Mouse (Mus musculus): ENCODE data around the gene Tfap4. TPM values are rescaled to one million over a fixed set of nuclear protein-coding genes. Genes with fewer than 3 reads are reported as not detected.

Gene Tfap4
- polyA plus RNA-seq, 1 experiment from 2014 or later = 26.5 TPM

DNA sequence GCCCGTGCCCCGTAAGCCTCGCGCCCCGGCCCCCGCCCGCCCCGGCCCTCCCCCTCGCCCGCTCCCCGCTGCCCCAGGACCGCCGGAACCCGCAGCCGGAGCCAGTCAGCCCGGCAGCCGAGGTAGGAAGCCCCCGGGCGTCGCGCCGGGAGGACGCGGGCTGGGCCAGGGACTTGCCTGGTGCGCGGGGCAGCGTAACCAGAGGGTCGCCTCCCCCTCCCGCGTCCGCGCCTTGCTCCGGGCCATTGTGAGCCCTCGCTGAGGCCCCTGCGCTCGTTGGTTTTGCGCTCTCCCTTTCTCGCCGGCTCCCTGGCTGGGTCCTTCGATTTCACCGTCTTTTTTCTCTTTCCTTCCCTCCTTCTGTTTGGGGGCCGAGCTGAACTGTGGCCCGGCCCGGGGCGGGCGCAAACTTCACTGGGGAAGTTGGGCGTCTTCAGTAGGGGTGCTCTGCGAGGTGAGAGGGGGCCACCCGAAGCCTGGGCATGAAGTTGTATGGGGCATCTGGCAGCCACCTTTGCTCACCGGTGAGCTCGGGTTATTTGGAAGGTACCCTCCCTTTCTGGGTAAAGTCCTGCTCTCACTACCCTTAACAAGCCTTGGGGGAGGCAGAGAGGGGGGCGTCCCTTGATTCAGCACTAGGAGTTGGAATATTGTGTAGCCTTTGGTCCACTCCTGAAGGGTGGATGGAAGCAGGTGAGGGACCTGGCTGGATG, 35.3 kb upstream of the Tfap4 start:
- Histone ChIP-seq H3K9ac (ENCODE audit: low read depth, low read length) (peak overlapping the region; percentile 90), H3K9me3 (ENCODE audit: control insufficient read depth, low read length) (no peaks in the 10 kb centered on the region), H3K4me2 (ENCODE audit: low read depth, low read length) (peak overlapping the region; percentile 71), H3K4me3 (ENCODE audit: low read length) (peak overlapping the region; percentile 84), H3K27ac (ENCODE audit: low read length) (peak overlapping the region; percentile 93), H3K36me3 (ENCODE audit: control insufficient read depth, insufficient read depth, low read length) (0 out of 2 replicates have a peak, but pooled peaks cover 2% of the 10 kb centered on the region), H3K27me3 (replicated peaks; ENCODE audit: control insufficient read depth, insufficient read depth, low read length) (no peaks in the 10 kb centered on the region), H3K4me1 (ENCODE audit: control insufficient read depth, insufficient read depth, low read length) (peaks cover 57% of the 10 kb centered on the region)
- under 1% methylated on average over 49 of the region's 52 CpGs for WGBS
- ATAC-seq = peak; percentile 13

DNA sequence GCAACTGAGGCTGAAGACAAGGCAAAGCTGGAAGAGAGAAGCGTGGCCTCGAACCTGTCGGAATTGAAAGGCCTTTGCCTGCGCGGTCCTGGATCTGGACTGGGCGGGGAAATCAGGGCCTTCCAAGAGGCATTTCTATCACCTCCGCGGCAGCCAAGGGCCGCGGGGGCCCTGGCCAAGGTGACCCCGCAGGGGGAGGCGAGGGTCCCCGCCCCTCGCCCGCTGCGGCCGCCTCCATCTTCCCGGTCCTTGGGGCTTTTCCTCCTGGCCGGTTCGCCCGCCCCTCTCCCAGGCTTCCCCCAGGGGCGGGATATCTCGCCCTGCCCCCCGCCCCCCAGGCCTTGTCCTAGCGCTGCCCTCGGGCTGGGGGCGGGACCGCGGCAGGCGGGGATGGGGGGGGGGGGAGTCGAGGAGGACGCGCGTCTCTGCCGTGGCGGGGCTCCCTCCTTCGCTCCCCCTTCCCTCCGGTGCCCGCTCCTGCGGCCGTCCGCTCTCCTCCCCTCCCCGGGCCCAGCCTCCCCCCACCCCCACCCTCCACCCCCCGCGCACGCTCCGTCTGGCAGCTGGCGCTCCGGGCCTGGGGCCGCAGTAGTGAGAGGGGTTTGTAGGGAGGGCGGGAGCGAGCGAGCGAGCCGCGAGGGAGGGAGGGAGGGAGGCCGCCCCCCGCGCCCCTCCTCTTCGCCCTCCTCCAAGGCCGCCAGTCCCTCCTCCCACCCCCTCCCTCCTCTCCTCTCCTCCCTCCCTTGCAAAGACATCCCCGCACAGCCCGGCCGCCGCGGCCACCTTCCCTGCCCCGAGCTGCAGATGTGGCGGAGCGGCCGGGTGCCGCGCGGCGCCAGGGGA, 34.5 kb upstream of the Tfap4 start, which contains the start of gene Glis2:
Gene Glis2 (plus strand): TSS at position 743 of the 843 bp plus-strand sequence.
- Histone ChIP-seq H3K4me1 (ENCODE audit: control insufficient read depth, insufficient read depth, low read length) (peaks cover 49% of the 10 kb centered on the region), H3K9me3 (ENCODE audit: control insufficient read depth, low read length) (no peaks in the 10 kb centered on the region), H3K27me3 (replicated peaks; ENCODE audit: control insufficient read depth, insufficient read depth, low read length) (no peaks in the 10 kb centered on the region), H3K9ac (ENCODE audit: low read depth, low read length) (peak within 1 kb of the TSS; percentile 90), H3K36me3 (ENCODE audit: control insufficient read depth, insufficient read depth, low read length) (0 out of 2 replicates have a peak, but pooled peaks cover 2% of the 10 kb centered on the region), H3K4me2 (ENCODE audit: low read depth, low read length) (peak within 1 kb of the TSS; percentile 71), H3K27ac (ENCODE audit: low read length) (peak within 1 kb of the TSS; percentile 93), H3K4me3 (ENCODE audit: low read length) (peak within 1 kb of the TSS; percentile 84)
- under 1% methylated on average over 32 of the region's 74 CpGs for WGBS
- peak; percentile 82 for ATAC-seq

GRCm38 (mm10) chr16:4592909-4593875, 33.5 kb upstream of the Tfap4 start:
- WGBS = 12% methylated on average over 32 of the region's 32 CpGs
- Histone ChIP-seq H3K27me3 (replicated peaks; ENCODE audit: control insufficient read depth, insufficient read depth, low read length) (no peaks in the 10 kb centered on the region), H3K36me3 (ENCODE audit: control insufficient read depth, insufficient read depth, low read length) (0 out of 2 replicates have a peak, but pooled peaks cover 2% of the 10 kb centered on the region), H3K4me1 (ENCODE audit: control insufficient read depth, insufficient read depth, low read length) (peaks cover 41% of the 10 kb centered on the region), H3K27ac (ENCODE audit: low read length) (peak overlapping the region; percentile 93), H3K4me3 (ENCODE audit: low read length) (peak overlapping the region; percentile 84), H3K9ac (ENCODE audit: low read depth, low read length) (peak overlapping the region; percentile 90), H3K4me2 (ENCODE audit: low read depth, low read length) (peak overlapping the region; percentile 71), H3K9me3 (ENCODE audit: control insufficient read depth, low read length) (no peaks in the 10 kb centered on the region)
- 0 out of 2 replicates have a peak, but pooled peaks have one; percentile 4 for ATAC-seq

DNA sequence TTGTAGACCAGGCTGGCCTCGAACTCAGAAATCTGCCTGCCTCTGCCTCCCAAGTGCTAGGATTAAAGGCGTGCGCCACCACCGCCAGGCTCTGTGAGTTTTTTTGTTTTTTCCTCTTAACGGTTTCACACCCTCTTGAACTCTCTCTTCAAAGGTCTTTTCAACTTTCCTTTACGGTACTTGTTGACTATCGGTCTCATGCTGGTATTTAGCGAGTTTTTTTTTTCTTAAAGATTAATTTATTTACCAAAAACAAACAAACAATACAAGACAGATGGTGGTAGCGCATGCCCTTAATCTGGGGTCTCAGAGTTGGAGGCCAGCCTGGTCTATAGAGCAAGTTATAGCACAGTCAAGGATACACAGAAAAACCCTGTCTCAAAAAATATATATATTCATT, 30.6 kb upstream of the Tfap4 start:
- Histone ChIP-seq H3K9me3 (ENCODE audit: control insufficient read depth, low read length) (no peaks in the 10 kb centered on the region), H3K36me3 (ENCODE audit: control insufficient read depth, insufficient read depth, low read length) (0 out of 2 replicates have a peak, but pooled peaks cover 2% of the 10 kb centered on the region), H3K4me1 (ENCODE audit: control insufficient read depth, insufficient read depth, low read length) (peaks cover 32% of the 10 kb centered on the region), H3K27me3 (replicated peaks; ENCODE audit: control insufficient read depth, insufficient read depth, low read length) (no peaks in the 10 kb centered on the region), H3K9ac (ENCODE audit: low read depth, low read length) (no peak overlapping the region), H3K4me3 (ENCODE audit: low read length) (no peak overlapping the region), H3K4me2 (ENCODE audit: low read depth, low read length) (no peak overlapping the region), H3K27ac (ENCODE audit: low read length) (no peak overlapping the region)
- WGBS = 96% methylated on average over 9 of the region's 9 CpGs
- ATAC-seq = no peak

DNA sequence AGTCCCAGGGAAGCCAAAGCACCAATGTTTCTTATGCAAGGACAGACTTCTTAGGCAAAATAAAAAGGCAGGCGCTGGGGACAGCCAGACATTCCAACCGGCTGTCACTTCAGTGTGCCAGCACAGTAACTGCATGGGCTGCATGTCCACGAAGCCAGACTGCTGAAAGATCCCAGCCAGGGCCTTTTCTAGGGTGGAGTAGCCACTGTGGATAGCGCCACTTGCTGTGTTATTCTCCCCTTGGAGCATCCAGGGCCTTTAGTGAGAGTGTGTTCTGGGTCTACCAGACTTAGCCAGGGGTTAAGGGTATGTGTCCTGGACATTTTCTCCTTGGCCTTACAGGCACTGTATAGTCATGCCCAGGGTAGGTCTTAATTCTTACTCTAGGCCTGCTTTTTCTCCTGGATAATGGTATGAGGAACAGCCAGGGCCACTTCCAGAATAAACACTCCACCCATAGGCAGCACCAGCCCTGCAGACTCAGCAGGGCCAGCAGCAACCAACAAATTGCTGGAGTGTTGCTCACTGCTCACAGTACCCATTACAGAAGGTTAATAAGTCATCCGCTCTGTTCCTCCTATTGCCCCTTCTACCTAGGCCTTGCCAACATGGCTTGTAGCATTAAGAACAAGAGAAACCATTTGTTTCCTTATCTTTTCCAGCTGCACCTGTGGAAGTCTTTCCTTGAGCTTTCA, 28.0 kb upstream of the Tfap4 start:
- Histone ChIP-seq H3K36me3 (ENCODE audit: control insufficient read depth, insufficient read depth, low read length) (0 out of 2 replicates have a peak, but pooled peaks cover 2% of the 10 kb centered on the region), H3K27ac (ENCODE audit: low read length) (peak overlapping the region; percentile 92), H3K4me1 (ENCODE audit: control insufficient read depth, insufficient read depth, low read length) (peaks cover 27% of the 10 kb centered on the region), H3K4me3 (ENCODE audit: low read length) (no peak overlapping the region), H3K9me3 (ENCODE audit: control insufficient read depth, low read length) (no peaks in the 10 kb centered on the region), H3K9ac (ENCODE audit: low read depth, low read length) (peak overlapping the region; percentile 69), H3K27me3 (replicated peaks; ENCODE audit: control insufficient read depth, insufficient read depth, low read length) (no peaks in the 10 kb centered on the region), H3K4me2 (ENCODE audit: low read depth, low read length) (no peak overlapping the region)
- WGBS = 55% methylated on average over 5 of the region's 5 CpGs
- ATAC-seq = no peak

GRCm38 (mm10) chr16:4586531-4587123, 27.0 kb upstream of the Tfap4 start:
- Histone ChIP-seq H3K4me1 (ENCODE audit: control insufficient read depth, insufficient read depth, low read length) (peaks cover 21% of the 10 kb centered on the region), H3K4me3 (ENCODE audit: low read length) (peak overlapping the region; percentile 50), H3K27ac (ENCODE audit: low read length) (peak overlapping the region; percentile 92), H3K9ac (ENCODE audit: low read depth, low read length) (peak overlapping the region; percentile 69), H3K4me2 (ENCODE audit: low read depth, low read length) (peak overlapping the region; percentile 75), H3K9me3 (ENCODE audit: control insufficient read depth, low read length) (no peaks in the 10 kb centered on the region), H3K27me3 (replicated peaks; ENCODE audit: control insufficient read depth, insufficient read depth, low read length) (no peaks in the 10 kb centered on the region), H3K36me3 (ENCODE audit: control insufficient read depth, insufficient read depth, low read length) (0 out of 2 replicates have a peak, but pooled peaks cover 2% of the 10 kb centered on the region)
- peak; percentile 99 for ATAC-seq
- under 1% methylated on average over 43 of the region's 43 CpGs for WGBS

GRCm38 (mm10) chr16:4585642-4586530, 26.2 kb upstream of the Tfap4 start:
- H3K27ac ChIP-seq (ENCODE audit: low read length) = peak overlapping the region; percentile 92
- H3K4me3 ChIP-seq (ENCODE audit: low read length) = peak overlapping the region; percentile 50
- peak; percentile 49 for ATAC-seq
- no peaks in the 10 kb centered on the region for H3K27me3 ChIP-seq (replicated peaks; ENCODE audit: control insufficient read depth, insufficient read depth, low read length)
- H3K9me3 ChIP-seq (ENCODE audit: control insufficient read depth, low read length) = no peaks in the 10 kb centered on the region
- H3K4me1 ChIP-seq (ENCODE audit: control insufficient read depth, insufficient read depth, low read length) = peaks cover 21% of the 10 kb centered on the region
- H3K4me2 ChIP-seq (ENCODE audit: low read depth, low read length) = peak overlapping the region; percentile 75
- H3K9ac ChIP-seq (ENCODE audit: low read depth, low read length) = peak overlapping the region; percentile 69
- 0 out of 2 replicates have a peak, but pooled peaks cover under 1% of the 10 kb centered on the region for H3K36me3 ChIP-seq (ENCODE audit: control insufficient read depth, insufficient read depth, low read length)
- 6% methylated on average over 14 of the region's 14 CpGs for WGBS

All from intestine, embryonic 16.5 days (tissue).